Mouse (Mus musculus) cerebellum, adult 2 months (tissue): ENCODE measurements around the gene Cmtm7. TPM values are rescaled to one million over a fixed set of nuclear protein-coding genes. Genes with fewer than 3 reads are reported as not detected.

Experiments used
- DNase-seq, 2 experiments: peaks; one replicate each; pipeline ENCODE4 v3.0.0; 2021
- H3K27ac ChIP-seq: fragments of 200-500 bp; 2 replicates; pipeline ENCODE4 v1.5.1; 2012; ENCODE audit warnings: low read length, control low read depth, inconsistent platforms; ENCODE audit not compliant: insufficient read depth
- H3K27me3 ChIP-seq: fragments of 200-500 bp; 2 replicates; pipeline ENCODE4 v1.6.1; 2012; ENCODE audit warnings: inconsistent platforms, mild to moderate bottlenecking, low read length, moderate library complexity; ENCODE audit not compliant: control insufficient read depth, insufficient read depth
- H3K4me1 ChIP-seq: fragments of 200-500 bp; 2 replicates; pipeline ENCODE4 v1.6.1; 2011; ENCODE audit warnings: low read length; ENCODE audit not compliant: control insufficient read depth, insufficient read depth
- H3K4me3 ChIP-seq: fragments of 200-500 bp; replicated peaks from 2 replicates; pipeline ENCODE3; 2011; ENCODE audit warnings: mild to moderate bottlenecking, low read depth, low read length, control low read depth; ENCODE audit not compliant: insufficient read depth
- CTCF ChIP-seq: fragments of 200-500 bp; IDR thresholded peaks from 2 replicates; pipeline ENCODE4 v1.5.1; 2011; ENCODE audit warnings: low read depth, mild to moderate bottlenecking, control low read depth, low read length, moderate library complexity, borderline replicate concordance; ENCODE audit not compliant: insufficient read depth
- POLR2A ChIP-seq: fragments of 200-500 bp; IDR thresholded peaks from 2 replicates; pipeline ENCODE4 v1.6.1; 2011; ENCODE audit warnings: low read length, control low read depth, borderline replicate concordance; ENCODE audit not compliant: insufficient read depth
- WGBS: fragments of 180-500 bp; shearing (Covaris S2); methylation state at CpG from one replicate; pipeline ENCODE4 v1.1.7; 2018; 5-methylcytosine and 5-hydroxymethylcytosine counted together
- polyA plus RNA-seq: library from polyadenylated mRNA; depleted of rRNA; stranded (reverse); fragments of >200 nt; gene quantifications from 2 replicates; pipeline ENCODE4 v1.2.3, GENCODE M21; 2012

Gene Cmtm7
- polyA plus RNA-seq, 1 experiment: 9.4 TPM

GRCm38 (mm10) chr9:114779984-114780745, 1.5 kb downstream of the Cmtm7 start:
- WGBS: 84% methylated on average over 23 of the region's 23 CpGs
- DNase-seq: no peak
- H3K4me3 ChIP-seq: no peak overlapping the region

GRCm38 (mm10) chr9:114778877-114779276, 2.8 kb downstream of the Cmtm7 start:
- no peak overlapping the region for H3K4me3 ChIP-seq

More at GRCm38 (mm10) chr9:114779984-114780745, 1.5 kb downstream of the Cmtm7 start:
- Histone ChIP-seq H3K27ac (no peak overlapping the region), H3K4me1 (peaks cover 5% of the 10 kb centered on the region; the same call in 1 of the 2 replicates), H3K27me3 (no peaks in the 10 kb centered on the region; the same call in 1 of the 2 replicates)
- TF ChIP-seq CTCF: no peak
- TF ChIP-seq POLR2A: no peak

GRCm38 (mm10) chr9:114778047-114778390, 3.6 kb downstream of the Cmtm7 start:
- no peak for TF ChIP-seq POLR2A
- no peak for TF ChIP-seq CTCF
- Histone ChIP-seq H3K4me3 (no peak overlapping the region), H3K4me1 (peaks cover 11% of the 10 kb centered on the region; the same call in 1 of the 2 replicates), H3K27ac (no peak overlapping the region), H3K27me3 (no peaks in the 10 kb centered on the region; the same call in 1 of the 2 replicates)
- DNase-seq: no peak
- 94% methylated on average over 7 of the region's 7 CpGs for WGBS

More at GRCm38 (mm10) chr9:114778877-114779276, 2.8 kb downstream of the Cmtm7 start:
- TF ChIP-seq POLR2A (no peak), CTCF (no peak)
- Histone ChIP-seq H3K4me1 (peaks cover 11% of the 10 kb centered on the region; the same call in 1 of the 2 replicates), H3K27me3 (no peaks in the 10 kb centered on the region; the same call in 1 of the 2 replicates), H3K27ac (no peak overlapping the region)
- WGBS: 80% methylated on average over 7 of the region's 7 CpGs
- no peak for DNase-seq

- 89% methylated on average over 6 of the region's 6 CpGs for WGBS
- no peak for DNase-seq
- Histone ChIP-seq H3K27me3 (no peaks in the 10 kb centered on the region; the same call in 1 of the 2 replicates), H3K27ac (no peak overlapping the region), H3K4me3 (no peak overlapping the region), H3K4me1 (peaks cover 11% of the 10 kb centered on the region; the same call in 1 of the 2 replicates)
- TF ChIP-seq CTCF (no peak), POLR2A (no peak)
Measured at GRCm38 (mm10) chr9:114777178-114778046, 4.2 kb downstream of the Cmtm7 start.

- TF ChIP-seq CTCF (no peak), POLR2A (no peak)
- Histone ChIP-seq H3K27ac (no peak overlapping the region), H3K4me1 (peaks cover 11% of the 10 kb centered on the region; the same call in 1 of the 2 replicates), H3K27me3 (no peaks in the 10 kb centered on the region; the same call in 1 of the 2 replicates), H3K4me3 (no peak overlapping the region)
- no peak for DNase-seq
- 96% methylated on average over 3 of the region's 3 CpGs for WGBS
Measured at GRCm38 (mm10) chr9:114776361-114776760, 5.3 kb downstream of the Cmtm7 start.

GRCm38 (mm10) chr9:114775272-114775671, 6.4 kb downstream of the Cmtm7 start:
- DNase-seq: peak; percentile 75 to 86

GRCm38 (mm10) chr9:114774629-114775028, 7.0 kb downstream of the Cmtm7 start:
- peaks cover 11% of the 10 kb centered on the region; the same call in 1 of the 2 replicates for H3K4me1 ChIP-seq

More at GRCm38 (mm10) chr9:114775272-114775671, 6.4 kb downstream of the Cmtm7 start:
- Histone ChIP-seq H3K27me3 (no peaks in the 10 kb centered on the region), H3K4me1 (peaks cover 11% of the 10 kb centered on the region; the same call in 1 of the 2 replicates), H3K27ac (peak overlapping the region; percentile 45), H3K4me3 (no peak overlapping the region)
- WGBS: 18% methylated on average over 4 of the region's 4 CpGs
- TF ChIP-seq POLR2A (no peak), CTCF (no peak)

More at GRCm38 (mm10) chr9:114774629-114775028, 7.0 kb downstream of the Cmtm7 start:
- H3K27me3 ChIP-seq: no peaks in the 10 kb centered on the region
- 59% methylated on average over 6 of the region's 6 CpGs for WGBS
- H3K4me3 ChIP-seq: no peak overlapping the region
- peak overlapping the region; percentile 45 for H3K27ac ChIP-seq
- no peak for DNase-seq
- TF ChIP-seq CTCF (no peak), POLR2A (no peak)
